Mouse (Mus musculus) erythroblast, embryonic 14.5 days (primary cell): ENCODE results near the gene Rhox8.
"Not testable (repeated sequence)": the region's sequence is repeated elsewhere in the genome, so short reads cannot be mapped to it uniquely, and the experiment has no call there.

Experiments
- GATA1 ChIP-seq: IDR thresholded peaks from 2 replicates; pipeline ENCODE4 v1.6.1; 2012; ENCODE audit warnings: low read length, inconsistent platforms, mixed read lengths
- TAL1 ChIP-seq: IDR thresholded peaks from 3 replicates; pipeline ENCODE4 v1.6.1; 2012; ENCODE audit warnings: low read length, inconsistent platforms, mixed read lengths

GRCm38 (mm10) chrX:37901670-37902069 lies 22.9 kb upstream of the Rhox8 start, which contains the start of gene Rhox9:
- TF ChIP-seq GATA1, TAL1: not testable (repeated sequence)
